Mouse (Mus musculus) stomach, embryonic 14.5 days (tissue): Measurements from ENCODE around the gene E130309D02Rik. TPM values are rescaled to one million over a fixed set of nuclear protein-coding genes. Genes with fewer than 3 reads are reported as not detected.

ENCODE experiments used
- ATAC-seq: fragments of 200-750 bp; cut with Nextera tagmentation; 2 replicates; pipeline ENCODE4 v1.8.0; 2017; ENCODE audit warnings: low read depth, moderate TSS enrichment; ENCODE audit not compliant: insufficient number of reproducible peaks, insufficient read depth, low FRiP score
- H3K27ac ChIP-seq: fragments of 300-500 bp; sonication (generic); 2 replicates; pipeline ENCODE4 v1.5.1; 2014; ENCODE audit warnings: mild to moderate bottlenecking, low read length, moderate library complexity, mixed read lengths
- H3K27me3 ChIP-seq: fragments of 300-500 bp; sonication (generic); 2 replicates; pipeline ENCODE4 v1.6.1; 2014; ENCODE audit warnings: low read length, control low read depth, mixed read lengths; ENCODE audit not compliant: control insufficient read depth, insufficient read depth
- H3K36me3 ChIP-seq: fragments of 300-500 bp; sonication (generic); 2 replicates; pipeline ENCODE4 v1.6.1; 2014; ENCODE audit warnings: mild to moderate bottlenecking, control low read depth, low read length, moderate library complexity, mixed read lengths; ENCODE audit not compliant: control insufficient read depth, insufficient read depth
- H3K4me1 ChIP-seq: fragments of 300-500 bp; sonication (generic); 2 replicates; pipeline ENCODE4 v1.6.1; 2014; ENCODE audit warnings: low read length, control low read depth, mixed read lengths; ENCODE audit not compliant: control insufficient read depth, insufficient read depth
- H3K4me2 ChIP-seq: fragments of 300-500 bp; sonication (generic); replicated peaks from 2 replicates; pipeline ENCODE4 v1.6.1; 2014; ENCODE audit warnings: low read depth, low read length, control low read depth
- H3K4me3 ChIP-seq: fragments of 300-500 bp; sonication (generic); 2 replicates; pipeline ENCODE4 v1.5.1; 2014; ENCODE audit warnings: low read depth, low read length, control low read depth
- H3K9ac ChIP-seq: fragments of 300-500 bp; sonication (generic); replicated peaks from 2 replicates; pipeline ENCODE4 v1.6.1; 2014; ENCODE audit warnings: low read depth, mild to moderate bottlenecking, control low read depth, low read length, moderate library complexity, mixed read lengths
- H3K9me3 ChIP-seq: fragments of 300-500 bp; sonication (generic); 2 replicates; pipeline ENCODE4 v1.6.1; 2016; ENCODE audit warnings: low read depth, low read length, control low read depth; ENCODE audit not compliant: control insufficient read depth
- WGBS: fragments of 180-500 bp; shearing (Covaris S2); extraction: QIAGEN DNeasy Blood & Tissue Kit; methylation state at CpG from one replicate; pipeline ENCODE4 v1.1.7; 2014; 5-methylcytosine and 5-hydroxymethylcytosine counted together
- polyA plus RNA-seq: library from polyadenylated mRNA; unstranded; fragments of >200 nt; fragmentation: Nextera tagmentation; extraction: Ambion mirVana; gene quantifications from 2 replicates; pipeline ENCODE4 v1.2.1, GENCODE M21; 2014

The E130309D02Rik gene
- polyA plus RNA-seq, 1 experiment from 2014 or later: 26.0 TPM

GRCm38 (mm10) chr5:143288378-143288911, 26.7 kb downstream of the E130309D02Rik start:
- Histone ChIP-seq H3K4me3 (peak overlapping the region; percentile 26), H3K27me3 (peaks cover 26% of the 10 kb centered on the region), H3K4me1 (peaks cover 10% of the 10 kb centered on the region; the same call in 1 of the 2 replicates), H3K9ac (0 out of 2 replicates have a peak overlapping the region, but pooled peaks have one; percentile 3), H3K36me3 (no peaks in the 10 kb centered on the region), H3K27ac (no peak overlapping the region), H3K4me2 (peak overlapping the region; percentile 44), H3K9me3 (no peaks in the 10 kb centered on the region)
- ATAC-seq: no peak
- 15% methylated on average over 9 of the region's 9 CpGs for WGBS

GRCm38 (mm10) chr5:143287774-143288328, 27.3 kb downstream of the E130309D02Rik start:
- WGBS: 2% methylated on average over 48 of the region's 48 CpGs
- H3K4me3 ChIP-seq: peak overlapping the region; percentile 26
- H3K27ac ChIP-seq: no peak overlapping the region
- ATAC-seq: no peak
- H3K9ac ChIP-seq: 0 out of 2 replicates have a peak overlapping the region, but pooled peaks have one; percentile 3
- peak overlapping the region; percentile 44 for H3K4me2 ChIP-seq
- no peaks in the 10 kb centered on the region for H3K36me3 ChIP-seq
- no peaks in the 10 kb centered on the region for H3K9me3 ChIP-seq
- H3K27me3 ChIP-seq: peaks cover 26% of the 10 kb centered on the region
- H3K4me1 ChIP-seq: 0 out of 2 replicates have a peak, but pooled peaks cover 6% of the 10 kb centered on the region

GRCm38 (mm10) chr5:143284762-143285161, 30.4 kb downstream of the E130309D02Rik start:
- Histone ChIP-seq H3K4me3 (no peak overlapping the region), H3K27ac (no peak overlapping the region), H3K4me1 (0 out of 2 replicates have a peak, but pooled peaks cover 6% of the 10 kb centered on the region), H3K9ac (no peak overlapping the region), H3K27me3 (peaks cover 24% of the 10 kb centered on the region), H3K36me3 (no peaks in the 10 kb centered on the region), H3K9me3 (no peaks in the 10 kb centered on the region), H3K4me2 (no peak overlapping the region)
- ATAC-seq: no peak
- 47% methylated on average over 6 of the region's 6 CpGs for WGBS

GRCm38 (mm10) chr5:143279247-143279646, 35.9 kb downstream of the E130309D02Rik start:
- no peak overlapping the region for H3K9ac ChIP-seq
- no peak overlapping the region for H3K4me2 ChIP-seq
- H3K27ac ChIP-seq: no peak overlapping the region
- no peaks in the 10 kb centered on the region for H3K4me1 ChIP-seq
- H3K4me3 ChIP-seq: no peak overlapping the region
- H3K27me3 ChIP-seq: no peaks in the 10 kb centered on the region
- no peak for ATAC-seq
- WGBS: 36% methylated on average over 10 of the region's 10 CpGs
- no peaks in the 10 kb centered on the region for H3K9me3 ChIP-seq
- H3K36me3 ChIP-seq: no peaks in the 10 kb centered on the region

GRCm38 (mm10) chr5:143275761-143276160, 39.4 kb downstream of the E130309D02Rik start:
- Histone ChIP-seq H3K4me3 (no peak overlapping the region), H3K36me3 (no peaks in the 10 kb centered on the region), H3K4me2 (no peak overlapping the region), H3K9me3 (no peaks in the 10 kb centered on the region), H3K27me3 (no peaks in the 10 kb centered on the region), H3K9ac (no peak overlapping the region), H3K4me1 (no peaks in the 10 kb centered on the region), H3K27ac (no peak overlapping the region)
- ATAC-seq: no peak
- WGBS: 56% methylated on average over 5 of the region's 5 CpGs

- no peak overlapping the region for H3K4me3 ChIP-seq
- H3K27ac ChIP-seq: no peak overlapping the region
- H3K9ac ChIP-seq: no peak overlapping the region
- no peaks in the 10 kb centered on the region for H3K36me3 ChIP-seq
- H3K4me1 ChIP-seq: 0 out of 2 replicates have a peak, but pooled peaks cover 6% of the 10 kb centered on the region
- no peak for ATAC-seq
- WGBS: 89% methylated on average over 16 of the region's 16 CpGs
- no peaks in the 10 kb centered on the region for H3K9me3 ChIP-seq
- H3K4me2 ChIP-seq: no peak overlapping the region
- H3K27me3 ChIP-seq: no peaks in the 10 kb centered on the region
These were observed 42.4 kb downstream of the E130309D02Rik start for GRCm38 (mm10) chr5:143272540-143273330.

- Histone ChIP-seq H3K4me3 (no peak overlapping the region), H3K4me2 (no peak overlapping the region), H3K27me3 (no peaks in the 10 kb centered on the region), H3K4me1 (0 out of 2 replicates have a peak, but pooled peaks cover 6% of the 10 kb centered on the region), H3K9me3 (no peaks in the 10 kb centered on the region), H3K9ac (no peak overlapping the region), H3K36me3 (no peaks in the 10 kb centered on the region), H3K27ac (no peak overlapping the region)
- no peak for ATAC-seq
- WGBS: 81% methylated on average over 3 of the region's 3 CpGs
These were observed 43.1 kb downstream of the E130309D02Rik start for GRCm38 (mm10) chr5:143272108-143272507.

GRCm38 (mm10) chr5:143271642-143272041, 43.5 kb downstream of the E130309D02Rik start:
- Histone ChIP-seq H3K9ac (no peak overlapping the region), H3K36me3 (no peaks in the 10 kb centered on the region), H3K4me3 (no peak overlapping the region), H3K9me3 (no peaks in the 10 kb centered on the region), H3K27me3 (no peaks in the 10 kb centered on the region), H3K4me1 (0 out of 2 replicates have a peak, but pooled peaks cover 6% of the 10 kb centered on the region), H3K27ac (no peak overlapping the region), H3K4me2 (no peak overlapping the region)
- 85% methylated on average over 6 of the region's 6 CpGs for WGBS
- no peak for ATAC-seq
